Mouse (Mus musculus) neural tube, embryonic 15.5 days (tissue): ENCODE measurements around the gene Chchd10. TPM values are rescaled to one million over a fixed set of nuclear protein-coding genes. Genes with fewer than 3 reads are reported as not detected.
A peak's percentile ranks its signal among the peaks of the same experiment; 100 is the strongest.

Source experiments
- ATAC-seq: fragments of 200-750 bp; cut with Nextera tagmentation; 2 replicates; pipeline ENCODE4 v1.8.0; 2017; ENCODE audit warnings: mild to moderate bottlenecking, moderate TSS enrichment, moderate library complexity; ENCODE audit not compliant: low FRiP score
- H3K27ac ChIP-seq: fragments of 300-500 bp; sonication (generic); replicated peaks from 2 replicates; pipeline ENCODE4 v1.5.1; 2015; ENCODE audit warnings: mild to moderate bottlenecking, inconsistent platforms
- H3K27me3 ChIP-seq: fragments of 300-500 bp; sonication (generic); replicated peaks from 2 replicates; pipeline ENCODE4 v1.6.1; 2015; ENCODE audit warnings: inconsistent platforms
- H3K36me3 ChIP-seq: fragments of 300-500 bp; sonication (generic); 2 replicates; pipeline ENCODE4 v1.6.1; 2015; ENCODE audit warnings: inconsistent platforms
- H3K4me1 ChIP-seq: fragments of 300-500 bp; sonication (generic); 2 replicates; pipeline ENCODE4 v1.6.1; 2015; ENCODE audit warnings: inconsistent platforms
- H3K4me2 ChIP-seq: fragments of 300-500 bp; sonication (generic); 2 replicates; pipeline ENCODE4 v1.6.1; 2015; ENCODE audit warnings: inconsistent platforms, mild to moderate bottlenecking, moderate library complexity
- H3K4me3 ChIP-seq: fragments of 300-500 bp; sonication (generic); replicated peaks from 2 replicates; pipeline ENCODE4 v1.5.1; 2015; ENCODE audit warnings: mild to moderate bottlenecking, inconsistent platforms
- H3K9ac ChIP-seq: fragments of 300-500 bp; sonication (generic); replicated peaks from 2 replicates; pipeline ENCODE4 v1.6.1; 2015; ENCODE audit warnings: mild to moderate bottlenecking, inconsistent platforms
- H3K9me3 ChIP-seq: fragments of 300-500 bp; sonication (generic); replicated peaks from 2 replicates; pipeline ENCODE4 v1.6.1; 2016; ENCODE audit warnings: inconsistent platforms
- WGBS: fragments of 180-500 bp; shearing (Covaris S2); methylation state at CpG from one replicate; pipeline ENCODE4 v1.1.7; 2015; ENCODE audit warnings: mixed read lengths; 5-methylcytosine and 5-hydroxymethylcytosine counted together
- polyA plus RNA-seq: library from polyadenylated mRNA; unstranded; fragments of >200 nt; fragmentation: Nextera tagmentation; extraction: Ambion mirVana; gene quantifications from 2 replicates; pipeline ENCODE4 v1.2.1, GENCODE M21; 2015

Gene Chchd10
- polyA plus RNA-seq, 1 experiment from 2014 or later, result 190 TPM

DNA sequence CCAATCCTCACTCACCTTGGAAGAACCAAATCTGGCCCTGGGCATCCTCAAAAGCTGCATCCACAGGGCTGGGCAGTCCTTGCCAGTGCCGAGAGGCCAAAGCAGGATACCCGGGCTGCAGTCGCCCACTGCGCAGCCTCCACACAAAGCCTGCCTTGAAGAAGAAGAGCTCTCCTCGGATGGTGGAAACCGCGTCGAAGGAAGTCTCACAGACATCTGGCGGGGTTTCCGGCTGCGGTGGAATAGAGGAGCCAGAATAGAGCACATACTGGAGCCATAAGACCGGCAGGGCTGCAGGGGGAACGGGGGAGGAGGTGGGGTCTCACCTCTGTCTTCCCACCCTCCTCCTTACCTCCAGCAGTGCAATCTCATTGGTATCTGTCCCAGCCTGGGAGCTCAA lies 6.5 kb upstream of the Chchd10 start:
- WGBS, result 73% methylated on average over 13 of the region's 13 CpGs
- Histone ChIP-seq H3K9ac (no peak overlapping the region), H3K27ac (no peak overlapping the region), H3K4me3 (no peak overlapping the region), H3K4me2 (no peak overlapping the region), H3K9me3 (no peaks in the 10 kb centered on the region), H3K36me3 (no peaks in the 10 kb centered on the region), H3K27me3 (no peaks in the 10 kb centered on the region), H3K4me1 (peaks cover 31% of the 10 kb centered on the region)
- ATAC-seq, result no peak

DNA sequence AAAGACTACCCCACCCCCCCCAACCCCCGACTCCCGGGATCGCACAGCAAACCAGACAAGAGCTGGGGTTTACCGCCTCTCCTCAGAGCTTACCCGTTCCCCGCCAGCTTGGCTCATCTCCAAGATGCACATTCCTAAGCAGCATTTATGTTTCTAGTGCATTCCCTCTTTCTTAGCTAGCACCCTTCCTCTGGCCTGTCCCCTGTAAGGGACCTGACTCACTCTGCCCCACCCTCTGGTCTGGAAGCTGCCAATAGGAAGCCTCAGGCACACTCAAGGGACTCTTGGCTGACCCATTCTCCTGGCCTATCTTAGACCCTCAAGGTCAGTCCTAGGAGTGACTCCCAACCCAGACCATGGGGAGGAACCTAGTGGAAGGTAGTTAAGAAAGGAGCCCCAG lies 2.6 kb upstream of the Chchd10 start:
- H3K27me3 ChIP-seq, result no peaks in the 10 kb centered on the region; the same call in 1 of the 2 replicates
- no peaks in the 10 kb centered on the region for H3K36me3 ChIP-seq
- no peak overlapping the region for H3K9ac ChIP-seq
- no peak overlapping the region for H3K27ac ChIP-seq
- no peak for ATAC-seq
- H3K4me2 ChIP-seq, result peak overlapping the region; percentile 92; the same call in 1 of the 2 replicates
- 26% methylated on average over 6 of the region's 6 CpGs for WGBS
- no peak overlapping the region for H3K4me3 ChIP-seq
- H3K4me1 ChIP-seq, result peaks cover 40% of the 10 kb centered on the region
- no peaks in the 10 kb centered on the region for H3K9me3 ChIP-seq

DNA sequence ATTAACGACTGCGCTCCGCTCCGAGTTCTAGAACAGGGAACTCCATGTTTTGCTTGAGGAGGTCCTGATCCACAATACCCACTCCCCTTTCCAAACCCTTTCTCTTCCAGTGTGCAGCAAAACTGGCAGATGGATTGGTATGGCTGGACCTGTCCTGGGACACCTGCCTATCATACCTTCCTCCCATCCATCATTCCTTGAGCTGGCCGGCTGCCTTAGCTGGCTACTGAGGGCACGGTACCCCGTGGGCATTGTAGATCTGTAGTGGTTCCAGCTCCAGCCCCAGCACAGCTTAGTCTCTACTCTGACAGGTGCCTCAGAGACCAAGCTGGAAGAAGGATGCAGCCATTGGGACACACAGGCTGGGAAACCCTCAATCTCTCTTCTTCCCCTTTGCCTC lies 1.6 kb upstream of the Chchd10 start:
- Histone ChIP-seq H3K9me3 (no peaks in the 10 kb centered on the region), H3K4me1 (peaks cover 50% of the 10 kb centered on the region), H3K36me3 (no peaks in the 10 kb centered on the region), H3K27me3 (no peaks in the 10 kb centered on the region; the same call in 1 of the 2 replicates), H3K4me3 (peak overlapping the region; percentile 49), H3K4me2 (peak overlapping the region; percentile 92), H3K9ac (peak overlapping the region; percentile 64), H3K27ac (no peak overlapping the region)
- no peak for ATAC-seq
- WGBS, result 28% methylated on average over 7 of the region's 7 CpGs

DNA sequence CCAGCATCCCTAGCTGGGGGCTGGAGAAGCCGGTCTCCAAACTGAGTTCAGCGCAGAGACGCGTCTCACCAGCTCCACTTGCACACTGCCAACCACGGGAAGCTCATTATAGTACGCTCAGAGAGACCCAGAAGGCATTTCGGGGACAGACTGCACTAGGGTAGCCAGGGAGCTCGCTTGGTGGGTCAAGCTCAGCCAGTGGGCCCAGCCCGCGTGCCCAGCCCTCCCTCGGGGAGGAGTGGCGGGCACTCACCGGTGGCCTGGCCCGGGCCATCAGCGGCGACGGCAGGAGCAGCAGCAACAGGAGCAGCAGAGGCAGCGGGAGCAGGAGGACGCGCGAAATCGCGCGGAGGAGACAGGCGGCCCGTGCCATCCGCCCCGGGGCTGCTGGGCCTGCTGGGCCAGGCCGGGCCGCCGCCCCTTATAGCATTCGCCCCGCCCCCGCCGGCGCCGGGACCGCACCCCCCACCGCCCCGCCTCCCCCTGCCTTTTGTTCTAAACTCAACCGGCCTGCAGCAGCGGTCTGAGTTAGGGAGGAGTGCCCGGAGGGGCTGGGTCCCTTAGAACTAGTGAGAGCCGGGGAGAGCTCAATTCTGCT lies 750 bp upstream of the Chchd10 start:
- Histone ChIP-seq H3K36me3 (no peaks in the 10 kb centered on the region), H3K9me3 (no peaks in the 10 kb centered on the region), H3K9ac (peak overlapping the region; percentile 64), H3K27ac (peak overlapping the region; percentile 19; the same call in 1 of the 2 replicates), H3K4me2 (peak overlapping the region; percentile 92), H3K4me1 (peaks cover 56% of the 10 kb centered on the region), H3K4me3 (peak overlapping the region; percentile 49), H3K27me3 (peaks cover 5% of the 10 kb centered on the region; the same call in 1 of the 2 replicates)
- WGBS, result under 1% methylated on average over 40 of the region's 44 CpGs
- peak; percentile 21; the same call in 1 of the 2 replicates for ATAC-seq

DNA sequence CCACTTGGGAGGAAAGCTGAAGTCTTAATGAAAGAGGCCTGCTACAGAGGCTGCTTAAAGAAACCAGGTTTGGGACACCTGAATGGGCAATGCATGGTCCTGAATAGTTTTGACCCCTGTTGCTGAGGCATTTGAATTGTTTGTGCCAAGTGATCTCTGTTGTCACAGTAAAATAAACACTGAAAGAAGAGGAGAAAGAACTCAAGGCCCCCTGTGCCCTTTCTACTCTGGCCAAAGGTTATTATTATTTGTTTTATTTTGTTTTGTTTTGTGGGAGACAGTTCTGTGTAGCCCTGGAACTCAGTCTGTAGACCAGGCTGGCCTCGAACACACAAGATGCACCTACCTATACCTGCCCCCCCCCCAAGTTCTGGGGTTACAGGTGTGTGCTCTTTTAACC lies 2.1 kb downstream of the Chchd10 start:
- H3K4me1 ChIP-seq, result peaks cover 60% of the 10 kb centered on the region
- no peak for ATAC-seq
- H3K36me3 ChIP-seq, result no peaks in the 10 kb centered on the region
- no peak overlapping the region for H3K9ac ChIP-seq
- H3K4me3 ChIP-seq, result peak overlapping the region; percentile 64
- no peaks in the 10 kb centered on the region for H3K9me3 ChIP-seq
- WGBS, result 74% methylated on average over 1 of the region's 1 CpGs
- peaks cover 5% of the 10 kb centered on the region; the same call in 1 of the 2 replicates for H3K27me3 ChIP-seq
- H3K4me2 ChIP-seq, result peak overlapping the region; percentile 91
- no peak overlapping the region for H3K27ac ChIP-seq

DNA sequence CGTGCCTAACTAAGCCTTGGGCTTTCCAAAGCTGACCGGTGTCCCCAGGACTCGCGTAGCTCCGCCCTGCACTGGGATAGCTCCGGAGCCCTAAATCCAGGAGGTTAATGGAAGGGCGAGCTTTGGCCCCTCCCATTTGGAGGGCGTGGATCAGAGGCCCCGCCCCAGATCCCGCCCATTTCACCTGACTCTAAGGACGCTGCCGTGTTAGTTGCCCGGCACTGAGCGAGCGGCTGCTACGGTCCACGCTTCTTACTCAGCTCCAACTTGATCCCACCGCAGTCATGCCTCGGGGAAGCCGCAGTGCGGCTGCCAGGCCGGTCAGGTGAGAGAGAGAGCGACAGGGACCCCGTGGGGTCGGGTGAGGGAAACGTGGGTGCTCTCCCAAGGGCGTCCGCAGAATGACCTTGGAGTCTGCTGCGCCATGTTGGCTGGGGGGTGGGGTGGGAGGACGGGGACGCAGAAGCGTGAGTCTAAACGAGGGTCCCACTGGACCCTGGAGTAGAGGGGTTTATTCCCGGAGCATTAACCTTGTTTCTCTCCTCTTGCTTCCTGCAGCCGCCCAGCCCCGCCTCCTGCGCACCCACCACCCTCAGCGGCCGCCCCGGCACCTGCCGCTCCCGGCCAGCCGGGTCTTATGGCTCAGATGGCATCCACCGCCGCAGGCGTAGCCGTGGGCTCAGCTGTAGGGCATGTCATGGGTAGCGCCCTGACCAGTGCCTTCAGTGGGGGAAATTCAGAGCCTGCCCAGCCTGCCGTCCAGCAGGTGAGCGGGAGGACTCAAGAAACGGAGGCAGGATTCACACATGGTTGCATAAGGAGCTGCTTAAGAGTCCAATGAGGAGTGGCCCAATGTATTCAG lies 3.0 kb downstream of the Chchd10 start, which contains the start of gene Mmp11:
Gene Mmp11 (minus strand): TSS at position 817 of the 862 bp plus-strand sequence.
- 3% methylated on average over 48 of the region's 51 CpGs for WGBS
- no peaks in the 10 kb centered on the region for H3K9me3 ChIP-seq
- H3K4me1 ChIP-seq, result peaks cover 50% of the 10 kb centered on the region
- peak within 1 kb of the TSS; percentile 64 for H3K4me3 ChIP-seq
- peak within 1 kb of the TSS; percentile 91 for H3K4me2 ChIP-seq
- H3K36me3 ChIP-seq, result no peaks in the 10 kb centered on the region
- peaks cover 5% of the 10 kb centered on the region; the same call in 1 of the 2 replicates for H3K27me3 ChIP-seq
- peak; percentile 85 for ATAC-seq
- peak within 1 kb of the TSS; percentile 64 for H3K9ac ChIP-seq
- peak within 1 kb of the TSS; percentile 79 for H3K27ac ChIP-seq

DNA sequence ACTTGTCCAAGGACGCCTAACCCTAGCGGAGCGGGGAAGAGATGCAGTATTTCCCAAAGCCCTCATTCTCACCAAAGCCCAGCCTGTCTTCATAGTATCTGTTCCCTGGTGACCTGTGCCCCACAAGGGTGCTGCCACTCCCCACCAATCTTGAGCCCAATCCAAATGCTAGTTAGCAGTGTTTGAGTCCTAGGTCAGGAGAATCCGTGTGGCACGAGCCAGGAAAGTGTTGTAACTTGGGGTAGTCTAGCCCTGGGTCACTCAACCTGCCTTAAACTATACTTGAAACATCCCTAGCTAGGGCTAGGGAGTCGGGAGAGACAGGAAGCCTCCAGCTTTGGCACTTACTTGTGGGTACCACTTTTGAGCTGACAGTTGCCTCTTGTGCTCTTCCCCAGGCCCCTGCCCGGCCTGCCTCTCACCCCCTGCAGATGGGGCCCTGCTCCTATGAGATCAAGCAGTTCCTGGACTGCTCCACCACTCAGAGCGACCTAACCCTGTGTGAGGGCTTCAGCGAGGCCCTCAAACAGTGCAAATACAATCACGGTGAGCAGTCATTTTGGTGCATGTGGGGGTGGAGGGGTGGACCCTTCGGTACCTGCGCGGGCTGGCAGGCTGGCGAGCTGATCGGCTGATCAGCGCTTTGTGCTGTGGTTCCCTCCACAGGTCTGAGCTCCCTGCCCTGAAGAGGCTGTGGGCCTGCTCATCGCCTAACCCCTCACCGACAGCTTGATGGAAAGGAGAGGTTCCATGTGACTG lies 4.2 kb downstream of the Chchd10 start:
- peak overlapping the region; percentile 64 for H3K4me3 ChIP-seq

DNA sequence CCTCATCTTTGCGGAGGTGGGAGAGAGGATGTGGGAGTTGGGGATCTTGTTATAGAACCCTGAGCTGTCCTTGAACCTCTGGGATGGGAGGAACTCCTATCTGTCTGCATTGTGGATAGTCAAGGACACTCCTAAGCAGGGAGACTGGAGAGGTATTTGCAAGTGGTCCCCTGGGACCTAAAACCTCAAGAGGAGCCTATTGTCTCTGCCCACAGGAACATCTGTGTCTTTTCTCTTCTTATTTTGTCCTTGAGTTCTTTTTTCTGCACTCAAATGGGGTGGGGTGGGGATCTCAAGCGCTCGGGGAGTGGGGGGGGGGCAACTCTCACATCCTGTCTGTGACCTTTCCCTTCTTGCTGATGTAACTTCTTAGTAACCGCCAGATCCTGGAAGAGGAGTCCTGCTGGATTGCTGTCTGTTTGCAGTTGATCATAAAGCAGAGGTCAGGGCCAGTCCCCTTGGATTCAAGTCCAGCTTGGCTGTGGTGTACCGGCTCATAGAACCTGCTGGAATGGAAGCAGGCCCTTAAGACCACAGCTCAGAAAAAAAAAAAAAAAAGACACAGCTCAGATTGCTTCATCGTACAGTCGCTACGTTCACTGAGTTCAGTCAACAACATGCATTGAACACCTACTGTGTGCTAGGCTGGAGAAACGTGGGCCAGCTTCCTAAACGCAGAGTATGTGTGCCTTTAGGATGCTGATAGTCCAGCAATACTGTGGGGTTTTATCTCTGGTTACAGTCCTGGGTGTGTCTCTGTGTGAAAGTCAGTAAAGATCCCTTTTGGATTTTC lies 5.1 kb downstream of the Chchd10 start:
- no peak for ATAC-seq
- 52% methylated on average over 10 of the region's 10 CpGs for WGBS
- H3K9me3 ChIP-seq, result no peaks in the 10 kb centered on the region
- 0 out of 2 replicates have a peak overlapping the region, but pooled peaks have one; percentile 6 for H3K4me3 ChIP-seq
- H3K9ac ChIP-seq, result no peak overlapping the region
- H3K4me1 ChIP-seq, result peaks cover 29% of the 10 kb centered on the region
- peak overlapping the region; percentile 91 for H3K4me2 ChIP-seq
- H3K27ac ChIP-seq, result no peak overlapping the region
- peaks cover 5% of the 10 kb centered on the region; the same call in 1 of the 2 replicates for H3K27me3 ChIP-seq
- no peaks in the 10 kb centered on the region for H3K36me3 ChIP-seq

More for the DNA sequence above, 4.2 kb downstream of the Chchd10 start:
- ATAC-seq, result no peak
- no peak overlapping the region for H3K27ac ChIP-seq
- no peaks in the 10 kb centered on the region for H3K36me3 ChIP-seq
- H3K27me3 ChIP-seq, result peaks cover 5% of the 10 kb centered on the region; the same call in 1 of the 2 replicates
- H3K9me3 ChIP-seq, result no peaks in the 10 kb centered on the region
- peak overlapping the region; percentile 91 for H3K4me2 ChIP-seq
- 42% methylated on average over 18 of the region's 18 CpGs for WGBS
- peaks cover 39% of the 10 kb centered on the region for H3K4me1 ChIP-seq
- no peak overlapping the region for H3K9ac ChIP-seq

DNA sequence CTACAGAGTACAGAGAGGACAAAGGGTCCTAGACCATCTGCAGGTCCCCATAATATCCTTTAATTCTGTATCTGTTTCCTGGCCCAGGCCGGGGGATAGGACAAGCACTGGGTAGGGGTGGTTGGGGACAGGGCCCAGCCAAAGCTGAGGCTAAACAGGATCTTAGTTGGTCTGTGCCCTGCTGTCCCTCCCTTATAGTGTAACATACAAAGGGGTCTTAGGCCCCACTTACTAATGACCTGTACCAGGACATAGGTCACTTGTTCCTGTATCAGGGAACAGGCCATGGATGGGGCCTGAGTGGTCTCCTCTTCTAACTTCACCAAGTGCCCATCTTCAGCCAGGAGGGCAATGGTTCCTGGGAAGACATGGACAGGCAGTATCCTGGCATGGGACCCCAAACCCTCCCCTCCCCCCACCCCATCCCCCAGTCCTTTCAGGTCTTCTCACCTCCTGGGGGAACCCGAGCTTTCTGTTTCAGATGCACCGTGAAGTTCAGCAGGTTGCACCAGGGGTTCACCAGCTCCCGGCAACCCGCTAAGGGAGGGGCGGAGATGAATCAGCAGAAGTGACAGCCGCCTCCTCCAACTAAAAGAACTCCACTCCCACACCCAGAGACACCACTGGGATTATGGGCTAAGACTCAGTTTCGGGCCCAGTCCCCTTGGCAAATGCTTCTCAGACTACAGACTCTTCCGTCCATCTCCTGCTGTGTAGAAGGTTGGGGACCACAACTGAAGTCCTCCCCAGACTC lies 6.7 kb downstream of the Chchd10 start:
- Histone ChIP-seq H3K36me3 (no peaks in the 10 kb centered on the region), H3K4me3 (no peak overlapping the region), H3K27me3 (peaks cover 5% of the 10 kb centered on the region; the same call in 1 of the 2 replicates), H3K27ac (no peak overlapping the region), H3K4me2 (no peak overlapping the region), H3K9me3 (no peaks in the 10 kb centered on the region), H3K9ac (no peak overlapping the region), H3K4me1 (peaks cover 37% of the 10 kb centered on the region)
- WGBS, result 53% methylated on average over 9 of the region's 9 CpGs
- no peak for ATAC-seq

DNA sequence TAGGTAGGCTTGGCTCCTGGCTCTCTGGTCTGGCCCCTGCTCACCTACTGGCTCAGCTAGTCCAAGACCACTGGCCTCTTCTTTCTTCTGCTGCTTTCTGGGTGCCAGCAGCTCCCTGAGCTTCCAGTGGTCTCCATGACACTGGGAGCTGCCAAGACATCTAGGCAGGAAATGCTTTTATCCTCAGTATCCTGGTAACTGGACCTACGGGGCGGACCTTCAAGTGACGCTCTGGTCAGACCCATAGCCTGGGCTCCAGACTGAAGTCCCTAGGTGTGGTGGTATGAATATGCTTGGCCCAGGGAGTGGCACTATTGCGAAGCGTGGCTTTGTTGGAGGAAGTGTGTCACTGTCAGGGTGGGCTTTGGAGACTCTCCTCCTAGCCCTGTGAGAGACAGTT lies 7.6 kb downstream of the Chchd10 start, which contains the start of gene Gm867:
Gene Gm867 (minus strand): TSS at position 153 of the 400 bp plus-strand sequence.
- peaks cover 31% of the 10 kb centered on the region for H3K4me1 ChIP-seq
- no peaks in the 10 kb centered on the region for H3K36me3 ChIP-seq
- WGBS, result 85% methylated on average over 5 of the region's 5 CpGs
- no peak for ATAC-seq
- no peak within 1 kb of the TSS for H3K4me3 ChIP-seq
- H3K9ac ChIP-seq, result no peak within 1 kb of the TSS
- H3K9me3 ChIP-seq, result no peaks in the 10 kb centered on the region
- peaks cover 5% of the 10 kb centered on the region; the same call in 1 of the 2 replicates for H3K27me3 ChIP-seq
- no peak within 1 kb of the TSS for H3K4me2 ChIP-seq
- no peak within 1 kb of the TSS for H3K27ac ChIP-seq
